Mouse (Mus musculus) cerebellum, adult 2 months (tissue): ENCODE measurements around the gene Tecta.

ENCODE experiments used
- CTCF ChIP-seq: fragments of 200-500 bp; IDR thresholded peaks from 2 replicates; pipeline ENCODE4 v1.5.1; 2011; ENCODE audit warnings: low read depth, mild to moderate bottlenecking, control low read depth, low read length, moderate library complexity, borderline replicate concordance; ENCODE audit not compliant: insufficient read depth
- POLR2A ChIP-seq: fragments of 200-500 bp; IDR thresholded peaks from 2 replicates; pipeline ENCODE4 v1.6.1; 2011; ENCODE audit warnings: low read length, control low read depth, borderline replicate concordance; ENCODE audit not compliant: insufficient read depth

GRCm38 (mm10) chr9:42317337-42317736 is 82.4 kb downstream of the Tecta start:
- no peak for TF ChIP-seq CTCF
- no peak for TF ChIP-seq POLR2A
